Mouse (Mus musculus): ENCODE data around the gene Nabp2. TPM values are rescaled to one million over a fixed set of nuclear protein-coding genes. Genes with fewer than 3 reads are reported as not detected.
A peak's percentile ranks its signal among the peaks of the same experiment; 100 is the strongest.

Gene Nabp2
- polyA plus RNA-seq, 1 experiment from 2014 or later: 153 TPM

- WGBS: 70% methylated on average over 3 of the region's 3 CpGs
- H3K36me3 ChIP-seq (ENCODE audit: poor library complexity, severe bottlenecking): peaks cover 50% of the 10 kb centered on the region
Observed at GRCm38 (mm10) chr10:128378462-128378861, 32.8 kb downstream of the Nabp2 start.

GRCm38 (mm10) chr10:128377940-128378448, 33.3 kb downstream of the Nabp2 start:
- Histone ChIP-seq H3K36me3 (ENCODE audit: poor library complexity, severe bottlenecking) (peaks cover 46% of the 10 kb centered on the region), H3K27me3 (no peaks in the 10 kb centered on the region), H3K4me2 (peak overlapping the region; percentile 75), H3K4me1 (peaks cover 27% of the 10 kb centered on the region), H3K4me3 (peak overlapping the region; percentile 97), H3K27ac (peak overlapping the region; percentile 94), H3K9ac (peak overlapping the region; percentile 99), H3K9me3 (replicated peaks) (no peaks in the 10 kb centered on the region)
- 49% methylated on average over 14 of the region's 14 CpGs for WGBS
- no peak for ATAC-seq

More at GRCm38 (mm10) chr10:128378462-128378861, 32.8 kb downstream of the Nabp2 start:
- peaks cover 27% of the 10 kb centered on the region for H3K4me1 ChIP-seq
- ATAC-seq: no peak
- H3K9me3 ChIP-seq (replicated peaks): no peaks in the 10 kb centered on the region
- H3K4me2 ChIP-seq: peak overlapping the region; percentile 75
- H3K9ac ChIP-seq: peak overlapping the region; percentile 99
- no peaks in the 10 kb centered on the region for H3K27me3 ChIP-seq
- peak overlapping the region; percentile 97 for H3K4me3 ChIP-seq
- no peak overlapping the region for H3K27ac ChIP-seq

DNA sequence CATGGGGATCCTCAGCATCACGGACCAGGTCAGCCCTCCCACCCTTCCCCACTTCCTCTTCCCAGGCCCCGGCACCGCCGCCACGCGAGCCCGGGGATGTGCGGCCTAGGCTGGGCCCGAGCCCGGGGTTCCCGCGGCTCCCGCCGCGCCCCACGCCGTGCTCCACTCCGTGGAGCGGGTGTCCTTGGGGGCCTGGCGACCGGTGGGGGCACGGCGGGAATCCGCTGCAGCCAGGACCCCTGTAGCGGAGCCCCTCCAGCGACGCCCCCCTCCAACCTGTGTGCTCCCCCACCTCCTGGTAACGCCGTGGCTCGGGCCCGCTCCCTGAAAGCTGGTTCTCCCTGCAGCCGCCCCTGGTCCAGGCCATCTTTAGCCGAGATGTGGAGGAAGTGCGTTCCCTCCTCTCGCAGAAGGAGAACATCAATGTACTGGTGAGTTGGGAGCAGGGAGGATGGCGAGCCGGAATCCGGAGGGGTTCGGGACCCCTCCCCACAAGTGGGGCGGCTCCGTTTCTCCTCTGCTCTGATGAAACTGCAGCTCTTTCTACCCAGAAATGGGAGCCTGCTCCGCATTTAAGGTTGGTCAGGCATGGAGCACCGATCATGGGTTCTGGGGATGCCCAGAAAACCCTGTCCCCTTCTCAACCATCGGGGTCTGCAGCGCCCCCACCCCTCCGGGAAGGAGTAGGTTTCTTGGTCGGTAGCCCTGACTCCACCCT, 33.9 kb downstream of the Nabp2 start:
- peak overlapping the region; percentile 97 for H3K4me3 ChIP-seq
- under 1% methylated on average over 31 of the region's 47 CpGs for WGBS

GRCm38 (mm10) chr10:128376455-128377211, 34.7 kb downstream of the Nabp2 start, which contains the start of gene Ankrd52:
TSS of gene Ankrd52 (plus strand) at chr10:128377115.
- Histone ChIP-seq H3K27me3 (no peaks in the 10 kb centered on the region), H3K9ac (peak within 1 kb of the TSS; percentile 99), H3K9me3 (replicated peaks) (no peaks in the 10 kb centered on the region), H3K36me3 (ENCODE audit: poor library complexity, severe bottlenecking) (peaks cover 32% of the 10 kb centered on the region), H3K4me3 (peak within 1 kb of the TSS; percentile 97), H3K4me1 (peaks cover 27% of the 10 kb centered on the region), H3K27ac (peak within 1 kb of the TSS; percentile 94), H3K4me2 (peak within 1 kb of the TSS; percentile 75)
- WGBS: under 1% methylated on average over 56 of the region's 73 CpGs
- ATAC-seq: peak; percentile 93

More for the DNA sequence above, 33.9 kb downstream of the Nabp2 start:
- Histone ChIP-seq H3K27ac (peak overlapping the region; percentile 94), H3K4me2 (peak overlapping the region; percentile 75), H3K27me3 (no peaks in the 10 kb centered on the region), H3K9me3 (replicated peaks) (no peaks in the 10 kb centered on the region), H3K36me3 (ENCODE audit: poor library complexity, severe bottlenecking) (peaks cover 40% of the 10 kb centered on the region), H3K9ac (peak overlapping the region; percentile 99), H3K4me1 (peaks cover 27% of the 10 kb centered on the region)
- peak; percentile 52 for ATAC-seq

DNA sequence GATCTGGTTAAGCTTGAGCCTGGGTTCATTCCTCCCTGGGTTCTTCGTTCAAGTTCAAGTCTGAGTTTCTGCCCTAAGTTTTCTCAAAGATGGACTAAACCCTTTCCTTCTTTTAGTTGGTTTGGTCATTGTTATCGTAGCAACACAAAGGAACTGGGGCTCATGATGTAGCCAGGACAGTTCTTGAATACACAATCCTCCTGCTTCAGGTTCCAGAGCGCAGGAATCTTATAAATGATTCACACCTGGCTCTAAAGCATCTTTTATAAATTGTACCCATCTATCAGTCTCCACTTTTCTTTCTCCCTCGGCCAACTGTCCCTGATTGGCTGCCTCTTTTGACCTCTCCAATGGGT, 35.2 kb downstream of the Nabp2 start:
- peak overlapping the region; percentile 94 for H3K27ac ChIP-seq
- H3K4me1 ChIP-seq: peaks cover 27% of the 10 kb centered on the region
- no peaks in the 10 kb centered on the region for H3K9me3 ChIP-seq (replicated peaks)
- 34% methylated on average over 4 of the region's 4 CpGs for WGBS
- H3K9ac ChIP-seq: peak overlapping the region; percentile 99
- no peaks in the 10 kb centered on the region for H3K27me3 ChIP-seq
- no peak for ATAC-seq
- H3K4me2 ChIP-seq: peak overlapping the region; percentile 75
- peak overlapping the region; percentile 97 for H3K4me3 ChIP-seq
- peaks cover 27% of the 10 kb centered on the region for H3K36me3 ChIP-seq (ENCODE audit: poor library complexity, severe bottlenecking)

GRCm38 (mm10) chr10:128374393-128374792, 36.9 kb downstream of the Nabp2 start:
- no peak overlapping the region for H3K4me2 ChIP-seq
- H3K9ac ChIP-seq: no peak overlapping the region
- H3K36me3 ChIP-seq (ENCODE audit: poor library complexity, severe bottlenecking): peaks cover 10% of the 10 kb centered on the region
- H3K9me3 ChIP-seq (replicated peaks): no peaks in the 10 kb centered on the region
- no peak overlapping the region for H3K4me3 ChIP-seq
- ATAC-seq: no peak
- H3K4me1 ChIP-seq: peaks cover 30% of the 10 kb centered on the region
- 77% methylated on average over 6 of the region's 6 CpGs for WGBS
- no peaks in the 10 kb centered on the region for H3K27me3 ChIP-seq
- no peak overlapping the region for H3K27ac ChIP-seq

- Histone ChIP-seq H3K4me3 (no peak overlapping the region), H3K9me3 (replicated peaks) (no peaks in the 10 kb centered on the region), H3K4me1 (peaks cover 21% of the 10 kb centered on the region), H3K36me3 (ENCODE audit: poor library complexity, severe bottlenecking) (no peaks in the 10 kb centered on the region; the same call in 1 of the 2 replicates), H3K4me2 (no peak overlapping the region), H3K27ac (no peak overlapping the region), H3K9ac (no peak overlapping the region), H3K27me3 (no peaks in the 10 kb centered on the region)
- whole genome bisulfite sequencing: 89% methylated on average over 6 of the region's 6 CpGs
- ATAC-seq: no peak
Observed at GRCm38 (mm10) chr10:128372989-128373748, 38.1 kb downstream of the Nabp2 start.

DNA sequence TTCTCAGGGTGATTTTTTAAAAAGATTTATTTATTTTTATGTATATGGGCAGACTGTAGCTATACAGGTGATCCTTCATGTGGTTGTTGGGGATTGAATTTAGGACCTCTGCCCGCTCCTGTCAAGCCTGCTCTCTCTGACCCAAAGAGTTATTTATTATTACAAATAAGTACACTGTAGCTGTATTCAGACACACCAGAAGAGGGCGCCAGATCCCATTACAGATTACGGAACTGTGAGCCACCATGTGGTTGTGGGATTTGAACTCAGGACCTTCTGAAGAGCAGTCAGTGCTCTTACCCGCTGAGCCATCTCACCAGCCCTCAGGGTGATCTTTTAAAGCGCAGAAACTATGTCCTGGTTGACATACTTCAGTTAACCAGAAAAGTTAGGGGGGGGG, 39.1 kb downstream of the Nabp2 start:
- H3K9ac ChIP-seq: no peak overlapping the region
- no peaks in the 10 kb centered on the region for H3K36me3 ChIP-seq (ENCODE audit: poor library complexity, severe bottlenecking)
- no peak overlapping the region for H3K27ac ChIP-seq
- no peak overlapping the region for H3K4me2 ChIP-seq
- H3K9me3 ChIP-seq (replicated peaks): no peaks in the 10 kb centered on the region
- no peak for ATAC-seq
- no peaks in the 10 kb centered on the region for H3K27me3 ChIP-seq
- peaks cover 27% of the 10 kb centered on the region for H3K4me1 ChIP-seq
- no peak overlapping the region for H3K4me3 ChIP-seq
- 79% methylated on average over 5 of the region's 5 CpGs for WGBS

DNA sequence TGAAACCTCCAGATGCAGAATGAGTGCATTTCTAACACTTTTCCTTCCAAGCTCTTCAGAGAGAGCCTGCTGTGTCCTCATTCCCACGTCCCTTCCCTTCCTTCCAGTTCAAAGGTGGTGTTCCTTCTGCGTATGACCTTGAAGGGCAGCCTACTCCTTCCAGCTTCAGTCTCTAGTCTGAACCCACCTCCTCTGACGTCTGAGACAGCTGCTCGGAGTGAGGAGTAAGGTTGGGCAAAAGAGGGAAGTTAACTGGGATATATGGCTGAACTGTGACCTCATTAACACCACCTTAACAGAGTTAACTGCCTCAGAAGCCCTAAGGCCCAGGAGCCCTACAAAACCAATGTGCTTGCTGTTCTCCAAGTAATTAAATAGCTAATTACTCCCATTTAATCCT, 40.7 kb downstream of the Nabp2 start:
- Histone ChIP-seq H3K4me1 (peaks cover 20% of the 10 kb centered on the region), H3K9ac (no peak overlapping the region), H3K36me3 (ENCODE audit: poor library complexity, severe bottlenecking) (peaks cover 4% of the 10 kb centered on the region), H3K9me3 (replicated peaks) (no peaks in the 10 kb centered on the region), H3K4me2 (no peak overlapping the region), H3K27ac (no peak overlapping the region), H3K27me3 (no peaks in the 10 kb centered on the region), H3K4me3 (no peak overlapping the region)
- no peak for ATAC-seq
- WGBS: 56% methylated on average over 4 of the region's 4 CpGs

GRCm38 (mm10) chr10:128370021-128370420, 41.3 kb downstream of the Nabp2 start:
- Histone ChIP-seq H3K36me3 (ENCODE audit: poor library complexity, severe bottlenecking) (peaks cover 10% of the 10 kb centered on the region), H3K9ac (no peak overlapping the region), H3K27ac (no peak overlapping the region), H3K4me3 (no peak overlapping the region), H3K9me3 (replicated peaks) (no peaks in the 10 kb centered on the region), H3K4me2 (no peak overlapping the region), H3K27me3 (no peaks in the 10 kb centered on the region), H3K4me1 (peaks cover 20% of the 10 kb centered on the region)
- no peak for ATAC-seq
- WGBS: 63% methylated on average over 5 of the region's 6 CpGs

- no peaks in the 10 kb centered on the region for H3K27me3 ChIP-seq
- H3K4me2 ChIP-seq: peak overlapping the region; percentile 86
- ATAC-seq: no peak
- H3K9me3 ChIP-seq (replicated peaks): no peaks in the 10 kb centered on the region
- peak overlapping the region; percentile 96 for H3K27ac ChIP-seq
- peak overlapping the region; percentile 79 for H3K9ac ChIP-seq
- H3K4me1 ChIP-seq: peaks cover 20% of the 10 kb centered on the region
- H3K4me3 ChIP-seq: peak overlapping the region; percentile 70
- peaks cover 13% of the 10 kb centered on the region for H3K36me3 ChIP-seq (ENCODE audit: poor library complexity, severe bottlenecking)
- WGBS: 84% methylated on average over 6 of the region's 6 CpGs
Observed at GRCm38 (mm10) chr10:128369599-128369998, 41.7 kb downstream of the Nabp2 start.

DNA sequence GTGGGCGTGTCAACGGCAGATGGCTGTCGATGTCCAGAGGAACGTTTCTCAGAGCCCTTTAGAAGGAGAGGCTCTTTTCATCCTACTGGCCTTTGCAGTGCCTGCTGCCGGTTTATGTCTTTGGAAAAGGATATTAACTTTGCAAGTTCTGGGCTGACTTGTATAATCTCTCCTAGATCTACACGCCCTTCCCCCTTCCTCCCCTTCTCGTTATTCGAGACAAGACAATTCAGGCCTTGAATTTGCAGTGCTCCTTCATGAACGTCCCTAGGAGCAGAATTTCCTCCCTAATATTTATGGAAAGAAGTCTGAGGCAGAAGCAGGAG, 42.1 kb downstream of the Nabp2 start:
- H3K27me3 ChIP-seq: no peaks in the 10 kb centered on the region
- H3K4me2 ChIP-seq: peak overlapping the region; percentile 86
- 4% methylated on average over 9 of the region's 9 CpGs for WGBS
- peak overlapping the region; percentile 70 for H3K4me3 ChIP-seq
- peaks cover 20% of the 10 kb centered on the region for H3K4me1 ChIP-seq
- H3K27ac ChIP-seq: peak overlapping the region; percentile 96
- no peaks in the 10 kb centered on the region for H3K9me3 ChIP-seq (replicated peaks)
- peaks cover 17% of the 10 kb centered on the region for H3K36me3 ChIP-seq (ENCODE audit: poor library complexity, severe bottlenecking)
- peak overlapping the region; percentile 79 for H3K9ac ChIP-seq
- no peak for ATAC-seq
